Mouse (Mus musculus): ENCODE results near the gene Pde6c.
A peak's percentile ranks its signal among the peaks of the same experiment; 100 is the strongest.

Gene Pde6c

DNA sequence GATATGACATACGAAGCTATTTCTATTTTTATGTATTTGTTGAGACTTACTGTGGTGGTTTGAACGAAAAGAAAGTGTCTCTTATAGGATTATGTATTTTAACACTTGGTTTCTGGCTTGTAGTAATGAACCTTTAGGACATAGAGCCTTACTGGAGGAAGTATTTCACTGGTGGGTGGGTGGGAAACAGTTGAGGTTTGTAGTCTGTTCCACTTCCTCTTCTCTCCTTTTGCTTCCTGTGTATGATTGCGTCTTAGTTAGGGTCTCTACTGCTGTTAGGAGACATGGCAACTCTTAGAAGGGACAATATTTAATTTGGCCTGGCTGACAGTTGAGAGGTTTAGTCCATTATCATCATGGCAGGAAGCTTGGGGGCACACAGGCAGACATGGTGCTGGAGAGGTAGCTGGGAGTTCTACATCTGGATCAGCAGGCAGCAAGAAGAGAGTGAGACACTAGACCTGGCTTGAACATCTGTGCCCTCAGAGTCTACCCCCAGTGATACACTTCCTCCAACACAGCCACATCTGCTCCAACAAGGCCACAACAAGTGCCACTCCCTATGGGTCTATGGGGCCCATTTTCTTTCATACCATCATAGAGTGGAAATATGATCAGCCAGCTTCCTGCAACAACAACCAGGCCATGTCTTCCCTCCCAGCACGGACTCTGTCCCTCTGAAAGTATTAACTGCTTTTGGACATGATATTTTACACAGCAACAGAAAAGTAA is 11.1 kb downstream of the Pde6c start:
- no peak for DNase-seq (ENCODE audit: low read depth, low spot score)

DNA sequence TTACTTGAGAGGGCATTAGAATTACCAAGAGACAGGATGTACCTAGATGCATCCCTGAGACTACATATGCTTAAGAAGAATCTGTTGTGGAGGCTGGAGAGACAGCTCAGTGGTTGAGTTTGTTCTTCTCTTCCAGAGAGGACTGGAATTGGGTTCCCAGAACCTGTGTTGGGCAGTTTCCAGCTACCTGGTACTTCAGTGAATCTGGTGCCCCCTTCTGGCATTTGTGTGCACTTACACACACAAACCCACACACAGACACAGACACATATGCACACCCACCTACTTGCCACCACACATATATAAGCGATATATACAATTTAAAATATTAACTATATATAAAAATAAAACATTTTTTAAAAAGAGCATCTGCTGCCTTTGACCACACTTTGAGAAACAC is 23.7 kb downstream of the Pde6c start:
- DNase-seq (ENCODE audit: low read depth, low spot score), result no peak

DNA sequence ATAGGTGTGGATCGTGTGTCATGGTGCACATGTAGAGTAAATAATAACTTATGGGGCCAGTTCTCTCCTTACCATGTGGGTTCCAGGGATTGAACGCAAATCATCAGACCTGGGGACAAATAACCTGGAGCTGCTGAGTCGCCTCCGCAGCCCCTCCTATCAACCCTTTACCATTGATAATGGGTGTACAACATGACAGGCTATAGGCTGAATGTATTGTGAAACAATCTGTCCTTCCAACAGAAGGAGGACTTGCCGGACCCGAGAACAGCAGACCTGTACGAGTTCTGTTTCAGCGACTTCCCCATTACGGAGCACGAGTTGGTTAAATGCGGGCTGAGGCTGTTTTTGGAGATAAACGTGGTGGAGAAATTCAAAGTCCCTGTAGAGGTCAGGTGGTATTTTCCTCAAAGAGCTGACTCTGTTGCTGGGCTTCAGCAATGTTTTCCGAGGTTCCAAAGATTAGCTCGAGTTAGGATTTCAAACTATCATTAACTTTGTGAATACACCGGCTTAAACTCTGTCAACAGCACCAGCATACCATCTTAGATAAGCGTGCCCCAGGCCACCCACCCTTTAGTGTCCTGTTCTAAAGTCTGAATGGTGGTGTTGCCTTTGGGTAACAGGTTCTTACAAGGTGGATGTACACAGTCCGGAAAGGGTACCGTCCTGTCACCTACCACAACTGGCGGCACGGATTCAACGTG is 29.2 kb downstream of the Pde6c start:
- DNase-seq (ENCODE audit: low read depth, low spot score), result no peak

DNA sequence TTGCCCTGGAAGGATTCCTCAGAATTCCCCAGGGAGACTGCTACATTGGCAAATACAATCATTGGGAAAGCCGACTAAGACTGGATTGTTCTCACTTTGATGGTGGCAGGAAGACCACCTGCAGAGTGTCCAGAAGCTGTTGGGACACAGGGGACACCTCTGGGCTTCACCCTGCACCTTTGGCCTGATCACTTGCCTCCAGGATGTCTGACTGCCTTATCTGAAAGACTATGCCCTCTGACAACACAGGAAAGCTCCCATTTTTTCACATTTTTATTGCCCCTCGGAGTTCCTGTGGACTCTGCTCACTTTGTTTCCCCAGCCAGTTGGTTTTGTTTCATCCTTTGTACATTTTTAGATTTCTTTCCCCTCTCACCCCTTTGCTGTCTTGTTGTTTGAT is 32.1 kb downstream of the Pde6c start:
- no peak for DNase-seq (ENCODE audit: low read depth, low spot score)

DNA sequence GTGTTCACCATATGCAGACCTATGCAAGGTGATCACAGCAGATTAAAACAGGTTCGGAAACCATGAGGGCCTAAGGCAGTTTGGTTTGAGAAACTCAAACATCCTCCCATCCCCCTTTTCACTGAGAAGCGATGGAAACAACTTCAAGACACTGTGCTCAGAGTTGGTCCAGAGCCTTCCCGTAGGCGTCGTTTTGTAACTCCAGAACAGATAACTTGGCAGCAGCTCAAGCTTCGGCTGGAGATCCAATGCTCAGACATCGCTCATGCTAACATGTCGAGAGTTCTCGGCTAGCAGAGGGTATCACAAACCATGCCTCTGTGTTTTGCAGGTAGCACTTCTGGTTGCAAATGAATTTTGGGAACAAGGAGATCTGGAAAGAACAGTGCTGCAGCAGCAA is 47.1 kb downstream of the Pde6c start:
- no peak for DNase-seq (ENCODE audit: low read depth, low spot score)

DNA sequence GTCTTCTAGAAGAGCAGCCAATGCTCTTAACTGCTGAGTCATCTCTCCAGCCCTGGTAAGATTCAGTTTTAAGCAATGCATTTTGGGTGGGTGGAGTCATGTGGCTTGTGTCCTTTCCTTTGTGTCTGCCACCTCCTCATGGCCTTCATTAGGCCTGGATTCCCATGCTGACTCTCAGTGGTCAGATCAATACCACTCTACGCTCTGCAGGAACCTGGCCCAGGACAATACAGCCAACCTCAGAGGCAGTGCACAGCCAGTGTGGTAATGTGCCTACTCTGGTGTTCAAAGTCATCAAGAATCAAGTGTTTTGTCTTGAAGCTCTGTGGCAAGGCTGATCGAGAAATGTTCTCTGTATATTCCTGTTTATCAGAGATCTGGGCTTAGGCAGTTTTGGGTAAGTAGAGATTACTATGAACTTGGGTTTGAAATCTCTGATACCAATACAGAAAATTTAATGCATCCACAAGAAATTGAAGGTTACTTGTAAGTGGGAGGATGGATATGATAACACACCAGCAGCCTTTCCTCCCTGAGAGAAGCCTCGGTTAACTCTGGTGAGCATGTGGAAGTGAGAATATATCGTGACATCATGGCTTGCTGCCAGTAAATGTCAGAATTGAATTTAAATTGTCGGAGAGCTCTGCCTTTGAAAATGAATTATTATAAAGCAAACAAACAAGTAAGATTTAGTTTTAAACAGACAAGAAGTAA is 54.2 kb downstream of the Pde6c start:
- DNase-seq (ENCODE audit: low read depth, low spot score), result no peak

DNA sequence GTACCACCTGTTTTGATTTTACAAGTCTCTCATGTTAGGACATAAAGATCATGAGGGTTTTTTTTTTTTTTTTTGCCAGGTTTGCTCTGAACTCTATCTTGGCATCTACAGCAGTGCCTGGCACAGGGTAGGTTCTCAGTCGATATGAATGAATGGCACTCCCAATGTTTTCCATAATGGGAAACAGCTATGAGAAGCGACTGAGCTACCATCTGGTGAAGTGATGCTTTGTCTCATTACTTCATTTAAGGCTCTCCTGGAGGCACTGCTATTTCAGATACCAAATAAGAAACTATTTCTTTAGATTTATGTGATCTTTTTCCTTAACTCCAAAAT is 54.7 kb downstream of the Pde6c start:
- DNase-seq (ENCODE audit: low read depth, low spot score), result no peak

DNA sequence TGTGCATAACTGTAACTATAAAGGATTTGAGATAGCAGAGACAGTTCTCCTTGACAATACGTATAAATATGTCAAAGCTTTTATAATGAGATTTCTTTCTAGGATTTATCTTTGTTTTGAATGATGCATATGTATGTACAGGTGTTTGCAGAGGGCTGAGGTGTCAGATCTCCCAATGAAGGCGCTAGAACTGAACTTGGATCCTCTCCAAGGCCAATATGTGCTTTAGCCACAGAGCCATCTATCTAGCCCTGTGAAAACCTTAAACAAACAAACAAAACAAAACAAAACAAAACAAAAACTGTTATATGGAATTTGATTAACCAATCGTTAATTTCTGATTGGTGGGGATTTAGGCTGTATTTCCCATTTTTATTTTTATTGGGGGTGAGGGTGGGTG is 58.0 kb downstream of the Pde6c start:
- no peak for DNase-seq (ENCODE audit: low read depth, low spot score)

DNA sequence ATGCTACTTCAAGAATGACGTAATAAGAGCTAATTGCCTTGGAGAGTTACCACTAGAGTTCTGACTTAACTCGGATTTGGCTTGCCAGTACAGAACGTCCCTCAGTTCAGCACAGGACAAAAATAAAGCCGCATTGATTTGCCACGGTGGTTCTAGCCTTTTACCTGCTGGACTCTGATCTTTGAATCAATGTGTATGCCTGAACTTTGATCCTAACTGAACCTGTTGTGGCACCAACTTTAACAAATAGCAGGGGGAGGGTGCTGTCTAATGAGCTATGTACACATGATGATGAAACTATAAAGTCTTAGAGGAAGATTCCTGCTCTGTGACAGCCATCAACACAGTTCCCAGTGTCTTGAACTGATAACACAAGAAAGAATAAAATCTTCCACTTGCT is 58.9 kb downstream of the Pde6c start:
- no peak for DNase-seq (ENCODE audit: low read depth, low spot score)

DNA sequence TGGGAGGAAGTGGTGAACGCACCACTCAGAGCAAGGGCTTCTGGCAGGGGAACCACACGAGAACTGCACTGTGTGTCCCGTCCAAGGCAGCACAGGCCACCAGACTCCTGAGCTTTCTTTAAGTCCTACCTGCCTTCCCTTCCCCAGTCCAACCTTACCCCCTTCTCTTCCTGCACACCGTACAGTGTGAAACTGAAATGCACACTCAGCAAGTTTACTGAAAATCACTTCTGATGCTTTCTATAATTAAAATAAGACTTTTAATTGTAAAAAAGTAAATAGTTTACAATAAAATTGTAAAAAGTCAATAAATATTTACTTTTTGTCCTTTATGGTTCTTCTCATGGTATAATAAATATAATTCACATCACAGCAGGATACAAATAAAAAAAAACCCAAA is 62.7 kb downstream of the Pde6c start:
- no peak for DNase-seq (ENCODE audit: low read depth, low spot score)

DNA sequence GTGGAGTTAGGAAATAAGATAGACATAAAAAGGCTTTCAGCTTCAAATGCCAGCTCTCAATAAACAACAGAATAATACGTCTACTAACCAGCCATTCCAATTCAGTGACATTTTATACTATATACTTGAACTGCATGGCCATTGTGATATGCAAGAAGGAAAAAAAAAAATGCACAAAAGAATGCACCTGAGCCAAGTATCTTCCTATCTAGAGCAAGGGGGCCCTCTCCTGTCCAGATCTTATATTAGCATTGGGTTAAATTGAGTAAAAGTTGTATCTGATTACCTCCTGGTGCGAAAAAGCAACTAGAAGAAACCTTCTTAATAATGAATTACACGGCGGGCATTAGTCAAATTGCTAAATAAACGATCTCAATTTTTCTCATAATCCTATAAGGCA is 66.2 kb downstream of the Pde6c start:
- no peak for DNase-seq (ENCODE audit: low read depth, low spot score)

DNA sequence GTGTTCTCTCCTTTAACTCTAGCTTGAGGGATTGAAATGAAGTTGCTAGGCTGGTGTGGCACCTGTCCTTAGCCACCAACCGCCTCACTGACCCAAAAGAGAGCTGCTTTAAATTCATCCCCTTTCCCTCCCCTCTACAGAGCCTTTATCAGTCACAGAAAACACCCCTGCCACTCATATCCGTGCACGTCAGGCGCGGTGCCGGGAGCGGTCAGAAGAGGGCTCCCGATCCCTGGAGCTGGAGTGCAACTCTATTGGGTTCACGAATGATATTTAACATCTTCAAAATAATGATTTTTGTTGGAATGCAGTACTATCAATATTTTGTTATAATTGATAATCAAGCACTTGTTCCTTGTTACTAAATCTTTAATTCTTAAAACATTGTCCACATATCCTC is 74.1 kb downstream of the Pde6c start:
- DNase-seq (ENCODE audit: low read depth, low spot score), result no peak

DNA sequence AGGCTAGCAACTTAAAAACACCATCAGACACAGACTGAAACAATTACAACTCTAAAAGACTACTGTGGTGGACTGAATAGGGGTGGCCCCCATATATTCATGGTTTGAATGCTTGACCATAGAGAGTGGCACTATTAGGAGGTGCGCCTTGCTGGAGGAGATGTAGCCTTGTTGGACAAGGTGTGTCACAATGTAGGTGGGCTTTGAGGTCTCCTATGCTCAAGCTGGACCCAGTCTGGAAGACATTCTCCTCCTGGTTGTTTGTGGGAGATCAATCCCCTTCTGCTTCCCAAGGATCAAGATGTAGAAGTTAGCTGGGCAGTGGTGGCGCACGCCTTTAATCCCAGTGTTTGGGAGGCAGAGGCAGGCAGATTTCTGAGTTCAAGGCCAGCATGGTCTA is 85.1 kb downstream of the Pde6c start:
- DNase-seq (ENCODE audit: low read depth, low spot score), result no peak

DNA sequence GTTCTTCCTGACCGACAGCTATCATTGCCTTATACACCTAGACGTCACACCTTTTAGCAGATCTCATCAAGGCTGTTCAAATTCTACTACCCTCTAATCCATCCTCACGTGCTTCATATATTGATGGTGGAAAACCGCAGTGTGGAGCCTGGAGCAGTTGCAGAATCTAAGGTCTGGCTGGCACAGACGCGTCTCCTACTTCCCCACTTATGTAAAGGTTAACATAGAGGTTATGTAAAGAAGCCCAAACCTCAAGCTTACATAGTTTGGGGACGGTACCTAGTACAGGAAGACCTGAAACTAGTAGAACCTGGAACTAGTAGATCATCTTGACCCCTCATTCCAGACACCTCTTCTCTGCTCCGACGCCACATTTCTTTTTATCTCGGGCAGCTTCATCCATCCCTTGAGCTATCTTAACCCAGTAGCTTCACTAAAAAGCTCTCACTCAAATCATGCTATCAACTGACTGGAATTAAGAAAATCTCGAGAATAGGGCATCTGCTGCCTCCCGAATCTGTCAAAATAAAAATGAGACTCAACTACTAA is 90.8 kb downstream of the Pde6c start:
- DNase-seq (ENCODE audit: low read depth, low spot score), result no peak

DNA sequence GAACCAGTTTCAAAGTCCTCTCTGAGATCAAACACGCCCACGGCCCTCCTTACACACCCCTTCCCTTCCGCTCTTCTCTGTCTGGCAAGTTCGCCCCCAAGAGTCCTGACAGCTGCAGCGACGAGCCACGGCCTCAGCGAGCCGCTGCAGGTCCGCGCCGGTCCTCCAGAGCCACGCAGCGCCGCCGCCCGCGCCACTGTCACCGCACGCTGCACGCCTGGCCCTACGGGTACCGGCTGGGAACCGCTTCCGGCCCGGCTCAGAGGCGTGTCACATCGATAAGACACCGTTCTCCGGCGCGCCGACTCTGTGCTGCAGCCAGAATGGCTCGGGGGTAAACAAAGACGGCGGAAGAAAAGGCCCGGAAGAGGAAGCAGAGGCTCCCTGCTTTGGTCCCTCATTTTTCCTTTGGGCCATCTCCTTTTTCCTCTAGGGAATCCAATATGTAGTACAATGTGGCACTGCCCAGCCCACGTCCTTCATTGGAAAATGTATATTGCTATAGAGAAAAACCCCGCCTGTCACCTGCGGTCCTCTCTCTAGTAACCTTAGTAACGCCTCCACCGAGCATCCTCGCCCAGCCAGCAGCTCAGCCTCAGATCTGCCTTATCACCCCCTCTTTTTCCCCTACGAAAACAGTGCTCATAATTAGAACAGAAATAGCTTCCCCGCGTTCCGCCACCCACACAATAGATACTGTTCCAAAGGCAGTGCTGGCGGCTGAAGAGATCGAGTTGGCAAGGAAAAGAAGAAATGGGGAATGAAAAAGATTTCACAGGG is 91.5 kb downstream of the Pde6c start, which contains the start of gene Fra10ac1:
Fra10ac1 (minus strand) TSS at position 252 of the 780 bp plus-strand sequence.
- DNase-seq (ENCODE audit: low read depth, low spot score), result peak; percentile 84

DNA sequence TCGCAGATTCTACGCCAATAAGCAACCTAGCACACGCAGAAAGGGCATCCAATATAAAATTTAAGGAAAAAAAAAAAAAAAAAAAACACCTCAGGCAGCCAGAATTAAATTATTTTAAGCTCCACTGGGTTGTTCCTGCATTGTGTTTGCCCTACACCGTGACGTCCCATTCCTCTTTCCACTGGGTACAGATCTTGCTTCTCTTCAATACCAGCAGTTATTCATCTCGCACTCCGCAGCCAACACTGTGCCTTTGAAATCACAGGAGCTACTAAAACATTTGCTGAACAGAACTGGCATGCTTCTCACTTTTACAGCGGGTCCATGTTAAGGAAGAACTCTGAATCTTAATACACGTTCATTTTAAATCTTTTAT is 92.1 kb downstream of the Pde6c start:
- DNase-seq (ENCODE audit: low read depth, low spot score), result no peak

DNA sequence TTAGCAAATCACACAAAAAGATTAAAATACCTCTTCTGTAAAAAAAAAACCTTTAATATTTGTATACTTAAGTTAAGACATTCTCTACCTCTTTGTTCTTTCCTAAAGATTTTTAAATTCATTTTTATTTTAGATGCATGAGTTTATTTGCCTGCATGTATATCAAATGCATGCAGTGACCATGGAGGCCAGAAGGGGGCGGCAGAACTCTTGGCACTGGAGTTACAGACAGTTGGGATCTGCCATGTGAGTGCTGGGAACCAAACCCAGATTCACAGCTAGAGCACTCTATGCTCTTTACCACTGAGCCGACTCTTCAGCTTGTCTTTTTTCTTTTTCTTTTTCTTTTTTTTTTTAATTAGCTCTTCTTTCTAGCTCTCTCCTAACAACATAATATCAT is 96.1 kb downstream of the Pde6c start:
- no peak for DNase-seq (ENCODE audit: low read depth, low spot score)

DNA sequence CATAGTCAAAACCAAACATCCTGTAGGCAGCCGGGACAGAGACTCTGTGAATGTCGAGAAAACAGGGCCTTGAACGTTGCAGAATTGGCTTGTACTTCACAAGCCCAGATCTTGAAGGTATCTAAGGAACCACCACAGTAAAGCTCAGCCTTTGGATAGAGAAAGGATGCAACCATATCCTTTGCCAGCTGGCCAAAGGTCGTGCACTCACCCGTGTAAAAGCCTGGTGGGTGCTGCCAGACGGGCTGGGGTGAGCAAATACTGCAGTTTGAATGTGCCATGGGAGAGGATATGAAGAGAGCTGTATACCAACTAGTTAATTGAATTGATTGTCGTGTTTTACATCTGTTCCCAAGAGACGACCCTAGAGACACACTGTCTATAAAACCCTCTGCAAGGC is 99.5 kb downstream of the Pde6c start:
- no peak for DNase-seq (ENCODE audit: low read depth, low spot score)

DNA sequence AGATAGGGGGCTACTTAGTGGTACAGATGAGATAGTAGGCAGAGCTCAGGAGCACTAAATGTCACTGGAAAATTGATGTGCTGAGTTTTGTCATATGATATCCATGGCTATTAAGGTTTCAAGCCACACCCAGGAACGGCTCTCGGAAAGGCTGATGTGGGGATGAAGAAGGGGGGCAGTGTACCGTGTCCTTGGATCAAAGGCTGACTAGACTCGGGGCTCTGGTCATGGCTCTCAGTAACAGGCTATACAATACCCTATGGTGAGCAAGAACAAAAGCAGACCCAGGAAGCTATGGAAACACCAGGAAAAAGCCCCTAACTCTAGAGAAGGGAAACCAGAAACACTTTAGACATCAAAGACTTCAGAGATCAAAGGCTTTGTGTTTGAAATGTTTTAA is 99.9 kb downstream of the Pde6c start:
- DNase-seq (ENCODE audit: low read depth, low spot score), result no peak
